Mouse (Mus musculus): ENCODE data around the gene Olfr60. TPM values are rescaled to one million over a fixed set of nuclear protein-coding genes. Genes with fewer than 3 reads are reported as not detected.

The Olfr60 gene
- polyA plus RNA-seq (2015; fragmentation: Nextera tagmentation; extraction: Ambion mirVana) = not detected in 2 replicates

DNA sequence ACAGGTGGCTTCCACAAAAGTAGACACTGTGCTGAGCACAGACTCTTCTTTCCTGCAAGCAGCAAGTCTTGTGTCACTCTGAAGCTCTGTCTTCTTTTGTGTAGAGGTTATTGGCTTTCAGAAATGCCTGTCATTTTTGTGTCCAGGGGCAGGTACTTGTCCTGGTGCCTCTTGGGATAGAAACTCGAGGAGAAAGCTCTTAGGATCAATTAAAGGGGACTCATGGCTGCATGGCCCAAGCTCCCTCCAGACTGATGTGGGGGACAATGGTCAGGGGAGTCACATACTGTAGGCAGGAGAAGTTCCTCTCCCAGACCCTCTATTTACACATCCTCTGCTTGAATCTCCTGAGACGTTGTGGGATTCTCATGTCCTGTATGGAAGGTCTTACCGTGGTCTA lies at the start of gene Olfr60:
Gene Olfr60 (minus strand): TSS at position 101 of the 400 bp plus-strand sequence.
- H3K9me3 ChIP-seq (ENCODE audit: control insufficient read depth, low read length) = no peaks in the 10 kb centered on the region
- no peaks in the 10 kb centered on the region for H3K27me3 ChIP-seq (replicated peaks; ENCODE audit: control insufficient read depth, insufficient read depth, low read length)
- no peaks in the 10 kb centered on the region for H3K4me1 ChIP-seq (ENCODE audit: control insufficient read depth, insufficient read depth, low read length)
- no peak for ATAC-seq
- no peak within 1 kb of the TSS for H3K27ac ChIP-seq (ENCODE audit: low read length)
- no peak within 1 kb of the TSS for H3K4me2 ChIP-seq (ENCODE audit: low read depth, low read length)
- 69% methylated on average over 3 of the region's 3 CpGs for WGBS
- H3K36me3 ChIP-seq (ENCODE audit: control insufficient read depth, insufficient read depth, low read length) = no peaks in the 10 kb centered on the region
- H3K9ac ChIP-seq (ENCODE audit: low read depth, low read length) = no peak within 1 kb of the TSS
- no peak within 1 kb of the TSS for H3K4me3 ChIP-seq (ENCODE audit: low read length)

DNA sequence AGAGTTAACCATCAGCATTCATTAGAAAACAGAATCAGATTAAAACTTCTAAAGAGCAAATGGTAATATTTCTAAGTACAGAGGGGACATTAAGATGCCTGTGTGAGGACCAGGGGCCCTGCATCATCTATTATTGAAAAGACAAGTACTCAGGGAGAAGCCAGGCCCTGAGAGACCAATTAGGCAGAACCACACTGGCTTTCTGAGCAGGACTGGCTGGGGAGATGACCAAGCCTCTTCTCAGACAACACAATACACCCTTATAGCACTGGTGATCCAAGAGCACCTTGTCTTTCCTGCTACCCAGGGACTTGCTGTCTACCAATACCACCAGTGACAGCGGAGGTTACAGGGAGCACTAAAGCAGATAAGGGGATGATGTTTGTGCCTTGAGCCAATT lies 41.3 kb upstream of the Olfr60 start, which contains the start of gene Olfr531:
Gene Olfr531 (minus strand): TSS at position 101 of the 400 bp plus-strand sequence.
- Histone ChIP-seq H3K36me3 (ENCODE audit: control insufficient read depth, insufficient read depth, low read length) (no peaks in the 10 kb centered on the region), H3K27ac (ENCODE audit: low read length) (no peak within 1 kb of the TSS), H3K27me3 (replicated peaks; ENCODE audit: control insufficient read depth, insufficient read depth, low read length) (no peaks in the 10 kb centered on the region), H3K9me3 (ENCODE audit: control insufficient read depth, low read length) (no peaks in the 10 kb centered on the region), H3K9ac (ENCODE audit: low read depth, low read length) (no peak within 1 kb of the TSS), H3K4me3 (ENCODE audit: low read length) (no peak within 1 kb of the TSS), H3K4me1 (ENCODE audit: control insufficient read depth, insufficient read depth, low read length) (no peaks in the 10 kb centered on the region), H3K4me2 (ENCODE audit: low read depth, low read length) (no peak within 1 kb of the TSS)
- ATAC-seq = no peak
- WGBS = 85% methylated on average over 1 of the region's 1 CpGs

- Histone ChIP-seq H3K36me3 (ENCODE audit: control insufficient read depth, insufficient read depth, low read length) (no peaks in the 10 kb centered on the region), H3K27me3 (replicated peaks; ENCODE audit: control insufficient read depth, insufficient read depth, low read length) (no peaks in the 10 kb centered on the region), H3K9me3 (ENCODE audit: control insufficient read depth, low read length) (no peaks in the 10 kb centered on the region), H3K4me1 (ENCODE audit: control insufficient read depth, insufficient read depth, low read length) (no peaks in the 10 kb centered on the region), H3K9ac (ENCODE audit: low read depth, low read length) (no peak overlapping the region), H3K27ac (ENCODE audit: low read length) (no peak overlapping the region), H3K4me2 (ENCODE audit: low read depth, low read length) (no peak overlapping the region), H3K4me3 (ENCODE audit: low read length) (no peak overlapping the region)
- WGBS = 96% methylated on average over 2 of the region's 2 CpGs
- no peak for ATAC-seq
These were observed 15.4 kb upstream of the Olfr60 start for GRCm38 (mm10) chr7:140376911-140377310.

DNA sequence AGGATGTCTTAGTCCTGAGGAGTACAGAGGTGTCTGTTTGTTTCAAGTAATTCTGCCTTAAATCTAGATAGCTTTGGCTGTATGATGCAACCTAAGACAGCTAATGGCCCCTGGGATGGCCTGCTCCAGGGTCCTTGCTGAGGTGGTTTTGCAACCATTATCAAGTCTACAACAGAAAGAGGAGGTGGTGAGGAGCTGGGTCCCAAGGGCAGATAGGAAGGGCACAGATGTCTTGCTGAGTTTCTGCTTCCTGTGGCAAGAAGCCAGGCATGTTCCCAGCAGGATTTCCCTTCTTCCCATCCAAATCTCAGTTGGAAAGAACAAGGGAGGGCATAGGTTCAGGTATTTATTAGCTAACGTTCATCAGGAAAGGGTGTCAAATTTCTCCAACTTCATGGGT lies 14.8 kb upstream of the Olfr60 start, which contains the start of gene Olfr530:
Gene Olfr530 (minus strand): TSS at position 101 of the 400 bp plus-strand sequence.
- ATAC-seq = no peak
- Histone ChIP-seq H3K4me1 (ENCODE audit: control insufficient read depth, insufficient read depth, low read length) (no peaks in the 10 kb centered on the region), H3K4me2 (ENCODE audit: low read depth, low read length) (no peak within 1 kb of the TSS), H3K9me3 (ENCODE audit: control insufficient read depth, low read length) (no peaks in the 10 kb centered on the region), H3K27ac (ENCODE audit: low read length) (no peak within 1 kb of the TSS), H3K9ac (ENCODE audit: low read depth, low read length) (no peak within 1 kb of the TSS), H3K4me3 (ENCODE audit: low read length) (no peak within 1 kb of the TSS), H3K36me3 (ENCODE audit: control insufficient read depth, insufficient read depth, low read length) (no peaks in the 10 kb centered on the region), H3K27me3 (replicated peaks; ENCODE audit: control insufficient read depth, insufficient read depth, low read length) (no peaks in the 10 kb centered on the region)
- WGBS = 65% methylated on average over 1 of the region's 1 CpGs

DNA sequence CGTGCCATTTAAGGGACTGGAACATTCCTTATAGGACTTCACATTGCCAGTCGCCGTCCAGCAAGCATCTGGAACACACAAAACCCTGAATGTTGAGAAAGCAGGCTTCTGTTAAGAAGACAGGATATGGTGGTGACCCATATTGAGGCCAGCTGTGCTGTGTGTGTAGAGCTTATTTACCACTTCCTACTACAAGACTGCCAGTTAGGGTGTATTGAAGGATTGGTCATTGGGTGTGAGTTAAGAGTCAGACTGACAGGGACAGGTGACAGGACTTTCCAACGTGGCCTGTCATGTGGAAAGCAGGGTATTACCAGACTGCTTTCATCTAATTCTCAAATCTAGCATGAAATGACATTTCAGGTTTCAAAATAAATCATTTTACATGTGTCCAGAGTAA lies 12.8 kb upstream of the Olfr60 start:
- ATAC-seq = no peak
- WGBS = 77% methylated on average over 4 of the region's 4 CpGs
- Histone ChIP-seq H3K4me2 (ENCODE audit: low read depth, low read length) (no peak overlapping the region), H3K27ac (ENCODE audit: low read length) (no peak overlapping the region), H3K36me3 (ENCODE audit: control insufficient read depth, insufficient read depth, low read length) (no peaks in the 10 kb centered on the region), H3K4me1 (ENCODE audit: control insufficient read depth, insufficient read depth, low read length) (no peaks in the 10 kb centered on the region), H3K9me3 (ENCODE audit: control insufficient read depth, low read length) (no peaks in the 10 kb centered on the region), H3K9ac (ENCODE audit: low read depth, low read length) (no peak overlapping the region), H3K4me3 (ENCODE audit: low read length) (no peak overlapping the region), H3K27me3 (replicated peaks; ENCODE audit: control insufficient read depth, insufficient read depth, low read length) (no peaks in the 10 kb centered on the region)

DNA sequence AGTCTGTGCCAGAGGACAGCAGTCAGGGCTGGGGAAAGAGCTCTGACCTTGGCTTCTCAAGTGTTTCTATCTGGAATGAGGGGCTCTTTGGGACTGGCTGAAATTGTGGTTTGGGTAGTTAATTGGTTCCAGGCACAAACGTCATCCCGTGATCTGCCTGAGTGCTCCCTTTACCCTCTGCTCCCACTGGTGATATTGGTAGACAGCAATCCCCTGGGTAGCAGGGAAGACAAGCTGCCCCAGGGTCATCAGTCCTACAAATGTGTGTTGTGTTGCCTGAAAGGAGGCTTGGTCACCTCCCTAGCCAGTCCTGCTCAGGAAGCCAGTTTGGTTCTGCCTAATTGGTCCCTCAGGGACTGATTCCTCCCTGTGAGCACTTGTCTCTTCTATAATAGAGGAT lies 27.8 kb downstream of the Olfr60 start, which contains the start of gene Olfr527:
Gene Olfr527 (plus strand): TSS at position 301 of the 400 bp plus-strand sequence.
- Histone ChIP-seq H3K27ac (ENCODE audit: low read length) (no peak within 1 kb of the TSS), H3K4me3 (ENCODE audit: low read length) (no peak within 1 kb of the TSS), H3K9ac (ENCODE audit: low read depth, low read length) (no peak within 1 kb of the TSS), H3K4me2 (ENCODE audit: low read depth, low read length) (no peak within 1 kb of the TSS), H3K4me1 (ENCODE audit: control insufficient read depth, insufficient read depth, low read length) (no peaks in the 10 kb centered on the region), H3K36me3 (ENCODE audit: control insufficient read depth, insufficient read depth, low read length) (no peaks in the 10 kb centered on the region), H3K27me3 (replicated peaks; ENCODE audit: control insufficient read depth, insufficient read depth, low read length) (no peaks in the 10 kb centered on the region), H3K9me3 (ENCODE audit: control insufficient read depth, low read length) (no peaks in the 10 kb centered on the region)
- WGBS = 73% methylated on average over 2 of the region's 2 CpGs
- ATAC-seq = no peak

- Histone ChIP-seq H3K4me1 (ENCODE audit: control insufficient read depth, insufficient read depth, low read length) (no peaks in the 10 kb centered on the region), H3K4me2 (ENCODE audit: low read depth, low read length) (no peak overlapping the region), H3K9me3 (ENCODE audit: control insufficient read depth, low read length) (no peaks in the 10 kb centered on the region), H3K36me3 (ENCODE audit: control insufficient read depth, insufficient read depth, low read length) (no peaks in the 10 kb centered on the region), H3K27me3 (replicated peaks; ENCODE audit: control insufficient read depth, insufficient read depth, low read length) (no peaks in the 10 kb centered on the region), H3K27ac (ENCODE audit: low read length) (no peak overlapping the region), H3K9ac (ENCODE audit: low read depth, low read length) (no peak overlapping the region), H3K4me3 (ENCODE audit: low read length) (no peak overlapping the region)
- WGBS = 44% methylated on average over 1 of the region's 1 CpGs
- ATAC-seq = no peak
These were observed 31.6 kb downstream of the Olfr60 start for GRCm38 (mm10) chr7:140329766-140330304.

DNA sequence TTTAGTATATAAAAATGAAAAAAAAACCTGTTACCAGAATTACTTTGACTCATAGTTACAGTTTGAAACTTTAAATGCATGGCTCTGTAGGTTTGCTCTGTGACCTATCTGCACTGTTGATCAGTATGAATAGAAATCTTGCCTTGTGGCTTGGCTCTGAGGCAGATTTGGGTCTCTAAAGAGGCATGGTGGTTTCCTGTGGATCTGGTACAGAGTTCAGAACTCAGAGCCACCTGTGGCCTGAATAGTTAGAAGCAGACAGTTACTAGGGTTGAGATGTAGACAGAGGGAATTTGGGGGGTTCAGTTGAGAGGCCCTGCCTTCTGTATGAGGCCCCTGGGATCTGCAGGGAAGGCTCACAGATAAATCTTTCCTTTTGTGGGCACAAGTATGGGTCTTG lies 40.3 kb downstream of the Olfr60 start:
- Histone ChIP-seq H3K9ac (ENCODE audit: low read depth, low read length) (no peak overlapping the region), H3K4me3 (ENCODE audit: low read length) (no peak overlapping the region), H3K36me3 (ENCODE audit: control insufficient read depth, insufficient read depth, low read length) (no peaks in the 10 kb centered on the region), H3K27me3 (replicated peaks; ENCODE audit: control insufficient read depth, insufficient read depth, low read length) (no peaks in the 10 kb centered on the region), H3K4me1 (ENCODE audit: control insufficient read depth, insufficient read depth, low read length) (no peaks in the 10 kb centered on the region), H3K9me3 (ENCODE audit: control insufficient read depth, low read length) (no peaks in the 10 kb centered on the region), H3K27ac (ENCODE audit: low read length) (no peak overlapping the region), H3K4me2 (ENCODE audit: low read depth, low read length) (no peak overlapping the region)
- ATAC-seq = no peak

GRCm38 (mm10) chr7:140320558-140320957 lies 40.9 kb downstream of the Olfr60 start, which contains the start of gene Olfr525:
Gene Olfr525 (plus strand): TSS chr7:140320858.
- 74% methylated on average over 1 of the region's 1 CpGs for WGBS
- Histone ChIP-seq H3K27me3 (replicated peaks; ENCODE audit: control insufficient read depth, insufficient read depth, low read length) (no peaks in the 10 kb centered on the region), H3K27ac (ENCODE audit: low read length) (no peak within 1 kb of the TSS), H3K9ac (ENCODE audit: low read depth, low read length) (no peak within 1 kb of the TSS), H3K4me2 (ENCODE audit: low read depth, low read length) (no peak within 1 kb of the TSS), H3K36me3 (ENCODE audit: control insufficient read depth, insufficient read depth, low read length) (no peaks in the 10 kb centered on the region), H3K4me1 (ENCODE audit: control insufficient read depth, insufficient read depth, low read length) (no peaks in the 10 kb centered on the region), H3K9me3 (ENCODE audit: control insufficient read depth, low read length) (no peaks in the 10 kb centered on the region), H3K4me3 (ENCODE audit: low read length) (no peak within 1 kb of the TSS)
- no peak for ATAC-seq

- Histone ChIP-seq H3K4me3 (ENCODE audit: low read length) (no peak overlapping the region), H3K27ac (ENCODE audit: low read length) (no peak overlapping the region), H3K27me3 (replicated peaks; ENCODE audit: control insufficient read depth, insufficient read depth, low read length) (no peaks in the 10 kb centered on the region), H3K4me2 (ENCODE audit: low read depth, low read length) (no peak overlapping the region), H3K4me1 (ENCODE audit: control insufficient read depth, insufficient read depth, low read length) (no peaks in the 10 kb centered on the region), H3K9me3 (ENCODE audit: control insufficient read depth, low read length) (no peaks in the 10 kb centered on the region), H3K9ac (ENCODE audit: low read depth, low read length) (no peak overlapping the region), H3K36me3 (ENCODE audit: control insufficient read depth, insufficient read depth, low read length) (no peaks in the 10 kb centered on the region)
- no peak for ATAC-seq
- WGBS = 82% methylated on average over 3 of the region's 3 CpGs
These were observed 41.5 kb downstream of the Olfr60 start for GRCm38 (mm10) chr7:140319861-140320385.
